Mouse (Mus musculus) common myeloid progenitor, adult 5-6 weeks (primary cell): ENCODE measurements around the gene Pick1. TPM values are rescaled to one million over a fixed set of nuclear protein-coding genes. Genes with fewer than 3 reads are reported as not detected.

Source experiments
- ATAC-seq: replicated peaks from 2 replicates; pipeline ENCODE4 v1.8.0; 2016; ENCODE audit warnings: low read depth, mild to moderate bottlenecking, moderate TSS enrichment, inconsistent platforms; ENCODE audit not compliant: poor library complexity, severe bottlenecking
- total RNA-seq: library from RNA; stranded (forward); fragments of 200-1000, 187-1606 nt; gene quantifications from 2 replicates; pipeline ENCODE4 v1.2.3, GENCODE M21; 2017

Pick1 gene
- total RNA-seq, 1 experiment from 2014 or later = 11.3 TPM

- ATAC-seq = no peak
Measured at GRCm38 (mm10) chr15:79263726-79264125, 34.8 kb downstream of the Pick1 start.

- no peak for ATAC-seq
Measured at GRCm38 (mm10) chr15:79265384-79265783, 36.4 kb downstream of the Pick1 start.

- no peak for ATAC-seq
Measured at GRCm38 (mm10) chr15:79268521-79268920, 39.5 kb downstream of the Pick1 start.

GRCm38 (mm10) chr15:79270317-79271123, 41.5 kb downstream of the Pick1 start:
- peak; percentile 92 for ATAC-seq

GRCm38 (mm10) chr15:79271124-79271746, 42.3 kb downstream of the Pick1 start:
- peak; percentile 80 for ATAC-seq

GRCm38 (mm10) chr15:79273020-79273419, 44.0 kb downstream of the Pick1 start:
- no peak for ATAC-seq

- no peak for ATAC-seq
Measured at GRCm38 (mm10) chr15:79277728-79278127, 48.8 kb downstream of the Pick1 start.

- ATAC-seq = peak; percentile 27; the same call in 1 of the 2 replicates
Measured at GRCm38 (mm10) chr15:79280209-79280608, 51.2 kb downstream of the Pick1 start.

GRCm38 (mm10) chr15:79280850-79281249, 51.9 kb downstream of the Pick1 start:
- no peak for ATAC-seq

- ATAC-seq = peak; percentile 81
Measured at GRCm38 (mm10) chr15:79281389-79281788, 52.4 kb downstream of the Pick1 start.

GRCm38 (mm10) chr15:79282434-79282833, 53.5 kb downstream of the Pick1 start:
- no peak for ATAC-seq

- no peak for ATAC-seq
Measured at GRCm38 (mm10) chr15:79283371-79283770, 54.4 kb downstream of the Pick1 start.

GRCm38 (mm10) chr15:79285399-79285798, 56.4 kb downstream of the Pick1 start, which contains the start of gene Baiap2l2:
Gene Baiap2l2 (minus strand): TSS chr15:79285537.
- no peak for ATAC-seq

- ATAC-seq = no peak
Measured at GRCm38 (mm10) chr15:79286141-79286540, 57.2 kb downstream of the Pick1 start.

- no peak for ATAC-seq
Measured at GRCm38 (mm10) chr15:79287091-79287490, 58.1 kb downstream of the Pick1 start.

GRCm38 (mm10) chr15:79288387-79288786, 59.4 kb downstream of the Pick1 start:
- ATAC-seq = no peak

GRCm38 (mm10) chr15:79289441-79289840, 60.5 kb downstream of the Pick1 start:
- ATAC-seq = no peak

GRCm38 (mm10) chr15:79290340-79290739, 61.4 kb downstream of the Pick1 start:
- ATAC-seq = no peak

- no peak for ATAC-seq
Measured at GRCm38 (mm10) chr15:79292779-79293178, 63.8 kb downstream of the Pick1 start.

GRCm38 (mm10) chr15:79298553-79298952, 69.6 kb downstream of the Pick1 start:
- ATAC-seq = no peak
